Mouse (Mus musculus): ENCODE measurements at regions not wholly inside any gene's neighbourhood (a gene's known extent, or its start where the extent isn't known, plus 50 kb on each side); places are given as distances from the start of the nearest gene placed in this dataset.

GRCm38 (mm10) chr1:72764522-72764921, 53.4 kb downstream of the Rpl37a start:
- peak; percentile 79 for DNase-seq (ENCODE audit: low read depth, low spot score)

GRCm38 (mm10) chr1:72765046-72765810, 54.1 kb downstream of the Rpl37a start:
- DNase-seq (ENCODE audit: low read depth, low spot score), result peak; percentile 55

- DNase-seq (ENCODE audit: low read depth, low spot score), result no peak
Measured at GRCm38 (mm10) chr1:72769428-72769827, 54.9 kb upstream of the Igfbp2 start.

GRCm38 (mm10) chr1:72772708-72773107, 51.6 kb upstream of the Igfbp2 start:
- DNase-seq (ENCODE audit: low read depth, low spot score), result no peak

- DNase-seq (ENCODE audit: low read depth, low spot score), result no peak
Measured at GRCm38 (mm10) chr1:72773234-72773633, 51.1 kb upstream of the Igfbp2 start.

All from R1 (cell line).